Mouse (Mus musculus): ENCODE results near the gene Tmem178b. TPM values are rescaled to one million over a fixed set of nuclear protein-coding genes. Genes with fewer than 3 reads are reported as not detected.

Gene Tmem178b
- total RNA-seq, 2 experiments from 2014 or later, result 10.5 to 26.1 TPM

DNA sequence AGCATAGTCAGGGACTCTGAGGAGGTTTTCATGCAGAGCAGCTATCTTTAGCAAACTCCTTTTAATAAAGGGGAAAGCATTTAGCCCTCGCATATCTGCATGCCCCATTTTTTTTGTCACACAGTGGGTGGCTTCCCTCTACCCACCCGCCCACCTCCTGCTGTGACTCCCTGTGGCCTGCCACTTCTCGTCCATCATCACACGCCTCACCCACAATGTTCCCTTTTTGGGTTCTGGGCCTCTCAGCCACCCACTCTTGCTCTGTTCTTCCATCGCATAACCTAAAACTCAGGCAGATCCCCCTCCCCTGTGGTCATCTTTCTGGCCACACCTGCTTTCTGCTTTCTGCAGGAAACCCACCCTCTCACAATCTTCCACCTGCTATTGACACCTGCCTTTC, 288.3 kb downstream of the Tmem178b start:
- DNase-seq, result no peak

DNA sequence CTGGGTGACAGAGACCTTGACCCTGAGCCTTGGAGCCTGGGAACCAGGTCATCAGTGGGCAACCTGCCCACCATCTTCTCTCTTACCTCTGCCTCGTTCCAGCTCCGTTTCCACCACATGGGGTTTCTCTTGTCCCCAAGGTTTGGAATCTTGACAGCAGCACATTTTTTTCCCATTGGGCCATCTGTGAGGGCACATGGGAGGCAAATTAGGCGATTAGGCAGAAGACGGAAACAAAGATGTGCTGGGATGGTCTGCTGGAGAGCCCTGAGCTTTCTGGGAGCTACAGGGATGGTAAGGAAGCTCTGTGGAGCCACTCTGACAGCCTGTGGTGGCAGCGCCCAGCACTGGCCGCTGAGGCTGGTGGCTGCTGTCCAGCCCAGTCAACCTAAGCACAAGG, 300.5 kb downstream of the Tmem178b start:
- DNase-seq, result no peak

DNA sequence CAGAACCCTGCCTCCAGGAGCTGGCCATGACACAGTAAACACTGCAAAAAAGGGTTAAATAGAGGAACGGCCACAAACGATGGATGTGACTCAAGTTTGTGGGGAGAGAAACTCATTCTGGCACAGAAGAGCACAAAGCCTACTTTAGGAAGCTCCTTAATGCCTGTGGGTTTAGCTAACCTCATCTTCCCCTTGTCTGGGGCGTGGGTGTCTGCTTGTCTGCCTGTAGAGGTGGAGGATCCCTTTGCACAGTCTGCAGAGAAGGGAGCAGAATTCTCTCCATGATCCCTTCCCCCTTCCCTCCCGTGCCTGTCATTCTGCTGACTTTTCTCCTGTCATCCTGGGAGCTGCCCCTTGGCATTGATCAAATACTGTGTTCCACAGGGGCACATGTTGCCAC, 304.8 kb downstream of the Tmem178b start:
- no peak for DNase-seq

DNA sequence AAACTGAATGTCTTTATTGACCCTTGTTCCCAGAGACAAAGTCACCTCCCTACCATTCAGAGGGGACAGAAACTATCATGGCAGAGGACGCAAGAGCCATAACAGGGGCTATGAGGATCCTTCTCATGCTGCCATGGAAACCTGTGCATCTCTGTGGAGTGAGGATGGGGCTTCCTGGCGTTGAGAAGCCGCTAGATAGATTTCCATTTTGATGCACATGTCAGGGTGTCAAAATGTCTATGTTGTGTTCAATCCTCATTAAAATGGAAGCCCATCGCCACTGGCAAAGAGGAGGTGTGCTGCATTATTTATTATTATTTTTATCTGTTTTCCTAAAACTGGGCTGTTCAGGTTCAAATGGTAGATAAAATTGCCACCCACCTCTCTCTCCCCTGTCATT, 307.5 kb downstream of the Tmem178b start:
- no peak for DNase-seq

DNA sequence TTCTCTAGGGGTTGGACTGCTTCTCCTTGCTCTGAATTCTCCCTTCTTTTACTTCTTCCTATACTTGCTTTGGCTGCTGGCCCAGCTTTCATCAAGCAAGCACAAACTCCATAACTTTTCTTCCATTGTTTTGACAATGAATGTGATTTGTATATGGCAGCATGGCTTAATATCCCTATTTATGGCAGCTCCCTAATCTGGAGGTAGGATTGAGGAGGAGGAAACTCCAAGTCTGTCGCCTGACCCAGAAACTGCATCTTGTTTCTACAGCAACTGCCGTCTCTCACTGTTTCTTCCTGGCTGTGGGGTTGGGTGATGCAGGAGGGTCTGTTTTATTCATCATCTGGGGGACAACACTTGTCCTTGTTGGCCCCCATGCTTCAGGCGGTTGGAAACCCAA, 327.6 kb downstream of the Tmem178b start:
- DNase-seq, result no peak

DNA sequence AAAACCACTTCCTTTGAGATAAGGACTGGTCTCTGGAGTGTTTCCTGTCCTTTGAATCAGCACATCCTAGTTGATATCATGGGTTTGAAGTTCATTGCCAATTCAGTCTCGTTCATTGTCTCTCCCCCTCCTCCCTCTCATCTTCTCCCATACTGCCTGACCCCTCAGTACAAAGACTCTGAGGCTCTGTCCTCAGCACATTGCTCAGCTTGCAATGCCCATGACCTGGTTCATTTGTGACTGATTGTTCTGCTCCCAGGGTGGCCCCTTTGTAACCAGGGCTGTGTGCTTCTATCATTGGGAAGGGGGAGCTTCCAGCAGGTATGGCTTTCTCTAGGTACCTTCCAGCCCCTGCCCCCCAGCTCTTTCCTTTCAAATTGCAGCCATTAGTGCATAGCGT, 329.5 kb downstream of the Tmem178b start:
- no peak for DNase-seq

DNA sequence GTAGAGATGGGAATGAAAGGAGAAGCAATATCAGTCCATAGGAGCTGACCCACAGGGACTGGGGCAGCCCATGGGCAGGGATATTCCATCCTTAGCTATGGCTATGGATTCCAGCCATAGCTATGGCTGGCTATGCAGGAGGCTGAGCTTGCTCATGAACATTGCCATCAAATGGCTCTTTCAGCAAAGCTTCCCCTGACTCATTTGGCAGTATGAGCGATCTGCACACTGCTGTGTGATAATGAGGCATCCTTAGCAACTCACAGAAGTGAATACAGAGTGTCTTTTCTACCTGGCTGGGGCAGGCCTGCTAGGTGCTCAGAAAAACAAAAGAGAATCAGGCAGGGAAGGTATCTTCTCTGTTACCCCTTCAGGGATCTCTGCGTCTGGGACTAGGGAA, 332.3 kb downstream of the Tmem178b start:
- no peak for DNase-seq

DNA sequence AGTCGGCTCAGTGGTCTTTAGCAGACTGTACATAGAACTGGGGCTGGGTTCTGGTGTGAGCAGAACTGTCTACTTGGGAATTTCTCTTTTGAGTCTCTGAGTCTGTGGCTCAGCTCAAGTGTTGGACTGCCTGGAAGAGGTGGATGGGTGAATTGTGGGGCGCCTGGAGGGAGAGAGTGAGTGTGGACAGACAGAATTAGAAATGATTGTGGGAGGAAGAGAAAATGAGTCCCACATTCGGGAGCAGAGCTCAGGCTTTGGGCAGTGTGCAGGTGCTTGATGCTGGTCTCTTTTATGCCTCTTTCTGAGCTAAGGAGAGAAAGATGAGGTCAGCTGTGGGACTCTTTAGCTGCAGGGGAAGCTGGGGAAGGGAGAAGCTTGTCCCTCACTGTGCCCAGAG, 334.9 kb downstream of the Tmem178b start:
- no peak for DNase-seq

DNA sequence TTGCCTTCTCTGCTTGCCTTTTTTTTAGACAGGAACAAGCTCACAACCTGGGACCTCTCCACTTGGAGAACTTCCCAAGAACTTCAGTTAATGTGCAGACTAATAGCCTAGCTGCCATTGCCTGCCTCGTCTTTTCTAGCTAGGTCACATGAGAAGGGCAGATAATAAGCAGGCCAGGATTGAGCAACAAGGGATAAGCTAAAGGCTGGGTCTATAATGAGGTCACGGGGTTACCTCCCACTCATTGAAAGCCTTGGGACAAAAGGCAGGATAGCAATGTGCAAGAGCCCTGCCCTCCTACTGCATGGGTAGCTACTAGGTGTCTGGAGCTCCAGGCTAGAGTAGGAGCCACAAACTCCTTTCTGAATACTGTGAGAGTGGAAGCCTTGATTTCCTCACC, 336.1 kb downstream of the Tmem178b start:
- peak in 1 of 2 experiments; percentile 5 for DNase-seq

DNA sequence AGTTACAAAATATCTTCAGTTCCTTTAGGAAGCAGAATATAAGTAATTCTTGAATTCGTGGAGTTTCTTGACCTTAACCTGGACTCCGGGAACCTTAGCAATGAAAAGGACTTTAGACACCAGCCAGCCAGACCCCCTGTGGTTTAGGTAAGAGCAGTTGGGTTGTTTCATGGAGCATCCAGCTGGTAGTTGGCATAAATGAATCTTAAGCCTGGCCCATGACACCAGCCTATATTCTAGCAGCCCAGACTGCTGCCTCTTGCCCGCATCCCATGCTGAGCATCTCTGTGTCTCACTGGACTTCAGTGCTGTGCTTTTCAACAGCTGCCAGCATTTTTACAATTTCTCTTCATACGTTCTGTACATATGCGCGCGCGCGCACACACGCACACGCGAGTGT, 344.1 kb downstream of the Tmem178b start:
- no peak for DNase-seq

DNA sequence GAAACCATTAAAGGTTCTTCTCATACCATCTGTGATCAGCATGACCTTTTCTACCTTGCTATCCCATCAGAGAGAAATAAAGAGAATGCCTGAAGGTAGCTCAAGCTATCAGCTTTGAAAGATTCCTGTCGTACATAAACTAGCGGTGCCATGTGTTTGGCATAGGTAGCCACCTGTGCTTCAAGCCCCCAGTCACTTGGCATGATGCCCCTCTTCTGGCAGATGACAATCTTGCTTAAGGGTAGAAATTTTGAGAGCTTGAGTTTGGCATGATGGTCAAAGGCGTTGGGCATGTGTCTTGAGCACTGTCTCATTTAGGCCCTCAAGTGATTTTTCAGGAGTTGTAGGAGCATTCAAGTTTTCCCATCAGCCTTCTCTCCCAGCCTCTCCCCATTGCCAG, 344.6 kb downstream of the Tmem178b start:
- no peak for DNase-seq

DNA sequence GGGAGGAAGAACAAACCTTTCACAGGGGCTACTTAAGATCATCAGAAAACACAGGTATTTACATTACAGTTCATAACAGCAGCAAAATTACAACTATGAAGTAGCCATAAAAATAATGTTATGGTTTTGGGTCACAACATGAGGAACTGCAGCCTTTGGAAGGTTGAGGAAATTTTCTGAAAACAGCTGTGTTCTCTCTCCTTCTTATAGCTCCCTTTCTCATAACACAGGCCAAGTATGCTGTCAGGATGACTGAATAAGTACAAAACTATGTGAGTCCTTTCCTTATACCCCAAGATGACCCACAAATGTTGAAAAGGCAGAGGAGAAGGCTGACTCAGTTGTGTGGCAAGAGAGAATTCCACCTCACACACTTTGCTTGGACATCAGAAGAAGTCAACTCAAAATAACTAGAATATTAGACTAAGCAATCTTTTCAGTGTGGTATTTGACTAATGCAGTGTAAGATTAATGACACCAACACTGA, 347.6 kb downstream of the Tmem178b start:
- DNase-seq, result no peak

DNA sequence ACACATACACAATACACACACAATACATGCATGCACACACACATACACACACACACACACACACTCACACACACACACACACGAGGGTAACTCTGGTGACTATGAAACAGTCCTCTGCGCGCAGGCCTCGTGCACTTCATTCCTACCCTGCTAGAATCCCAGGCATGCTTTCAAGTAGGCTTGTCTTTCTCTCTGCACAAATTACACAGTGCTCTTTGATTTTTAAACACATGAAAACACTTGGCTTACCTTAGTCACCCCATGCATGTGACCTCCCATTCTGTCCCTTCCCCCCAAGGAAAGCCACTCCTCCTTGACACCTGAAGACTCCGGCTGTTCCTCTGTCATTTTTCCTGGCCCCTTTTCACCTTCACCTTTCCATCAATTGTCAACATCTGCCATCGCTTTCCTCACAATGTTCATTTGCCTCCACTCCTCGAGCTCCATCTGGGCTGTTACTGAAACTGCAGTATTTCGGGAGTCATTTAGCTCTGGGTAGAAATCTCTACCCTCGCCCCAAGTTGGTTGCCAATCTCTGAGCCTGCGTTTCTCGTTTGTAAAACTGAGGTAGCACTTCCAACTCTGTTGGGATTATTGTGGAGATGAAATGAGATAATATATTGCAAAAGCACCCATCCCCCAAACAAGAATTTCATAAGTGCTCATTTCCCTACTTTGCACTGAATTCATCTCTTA, 352.7 kb downstream of the Tmem178b start:
- no peak for DNase-seq

DNA sequence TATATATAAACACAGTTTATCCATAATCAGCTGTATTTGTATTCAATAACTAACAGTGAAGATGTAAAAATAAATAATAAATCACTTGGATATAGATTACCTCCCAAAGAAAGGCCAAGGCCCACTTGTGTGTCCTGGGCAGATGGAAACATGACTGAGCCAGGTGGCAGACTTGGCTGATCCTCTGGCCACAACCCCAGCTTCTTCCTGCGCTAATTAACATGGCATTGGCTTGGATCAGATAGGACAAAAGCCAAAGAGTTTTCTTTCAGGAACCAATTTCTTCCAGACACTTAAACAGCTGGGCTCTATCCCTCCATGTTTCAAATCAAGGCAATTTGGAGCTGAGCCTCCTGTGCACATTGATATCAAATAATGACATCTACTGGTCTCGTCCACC, 355.9 kb downstream of the Tmem178b start:
- no peak for DNase-seq

DNA sequence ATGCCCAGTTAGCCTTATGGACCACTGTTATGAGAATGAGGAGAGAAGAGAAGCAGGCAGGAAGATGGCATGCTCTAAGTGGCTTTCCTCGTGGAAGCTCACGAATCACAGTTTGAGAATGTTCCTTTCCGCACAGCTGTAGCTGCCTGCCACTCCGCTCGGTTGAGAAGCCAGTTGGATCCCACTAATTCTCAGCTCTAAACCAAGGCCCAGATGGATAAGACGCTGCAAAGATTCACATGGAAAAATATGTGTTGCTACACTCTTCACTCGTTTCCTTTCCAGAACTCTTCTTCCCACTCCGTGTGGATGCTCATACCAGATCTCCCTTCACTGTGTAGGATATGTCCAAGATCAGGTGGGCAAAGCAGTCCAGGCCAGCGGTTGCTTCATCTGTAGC, 356.9 kb downstream of the Tmem178b start:
- no peak for DNase-seq

DNA sequence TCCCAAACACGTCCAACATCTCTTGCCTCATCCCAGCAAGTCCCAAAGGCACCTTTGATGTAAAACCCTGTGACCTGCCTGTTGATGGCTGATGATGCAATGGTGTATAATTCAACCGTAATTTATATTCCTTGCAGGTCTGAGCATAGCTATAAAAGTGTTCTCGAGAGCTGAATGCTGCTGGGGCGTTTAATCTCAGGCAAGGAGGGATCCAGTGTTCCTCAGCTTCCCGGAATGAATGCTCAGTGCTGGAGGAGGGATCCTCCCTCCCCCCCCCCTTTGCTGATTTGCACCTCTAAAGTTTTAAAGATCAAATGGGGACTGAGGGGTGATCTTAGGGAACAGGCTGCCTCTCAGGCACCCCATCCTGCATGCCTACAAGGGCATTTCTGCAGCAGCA, 361.0 kb downstream of the Tmem178b start:
- no peak for DNase-seq

DNA sequence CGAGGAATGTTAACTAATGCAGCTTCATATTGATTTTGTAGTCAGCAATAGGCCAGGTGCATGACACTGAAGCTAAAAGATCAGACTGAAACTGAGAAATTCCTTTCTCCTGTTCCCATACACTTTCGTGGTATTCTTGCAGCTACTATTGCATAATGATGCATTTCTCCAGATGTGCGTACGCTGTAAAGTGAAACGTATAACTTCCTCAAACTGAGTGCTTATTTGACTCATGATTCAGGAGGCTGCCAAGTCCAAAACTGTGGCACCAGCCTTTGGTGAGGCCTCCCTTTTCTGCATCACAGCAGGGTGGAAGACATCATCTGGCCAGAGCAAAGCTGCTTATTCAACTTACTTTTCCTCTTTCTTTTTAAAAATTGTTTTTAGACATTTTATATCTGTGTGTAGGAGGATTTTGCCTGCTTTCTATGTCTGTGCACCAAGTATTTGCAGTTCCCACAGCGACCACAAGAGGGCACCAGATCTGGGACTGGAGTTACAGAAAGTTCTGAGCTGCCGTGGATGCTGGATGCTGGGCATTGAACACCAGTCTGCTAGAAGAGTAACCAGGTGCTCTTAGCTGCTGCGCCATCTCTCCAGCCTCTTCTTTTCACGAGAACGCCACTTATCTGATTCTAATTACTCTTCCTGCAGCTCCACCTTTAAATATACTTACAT, 362.9 kb downstream of the Tmem178b start:
- DNase-seq, result peak; percentile 81 to 82

DNA sequence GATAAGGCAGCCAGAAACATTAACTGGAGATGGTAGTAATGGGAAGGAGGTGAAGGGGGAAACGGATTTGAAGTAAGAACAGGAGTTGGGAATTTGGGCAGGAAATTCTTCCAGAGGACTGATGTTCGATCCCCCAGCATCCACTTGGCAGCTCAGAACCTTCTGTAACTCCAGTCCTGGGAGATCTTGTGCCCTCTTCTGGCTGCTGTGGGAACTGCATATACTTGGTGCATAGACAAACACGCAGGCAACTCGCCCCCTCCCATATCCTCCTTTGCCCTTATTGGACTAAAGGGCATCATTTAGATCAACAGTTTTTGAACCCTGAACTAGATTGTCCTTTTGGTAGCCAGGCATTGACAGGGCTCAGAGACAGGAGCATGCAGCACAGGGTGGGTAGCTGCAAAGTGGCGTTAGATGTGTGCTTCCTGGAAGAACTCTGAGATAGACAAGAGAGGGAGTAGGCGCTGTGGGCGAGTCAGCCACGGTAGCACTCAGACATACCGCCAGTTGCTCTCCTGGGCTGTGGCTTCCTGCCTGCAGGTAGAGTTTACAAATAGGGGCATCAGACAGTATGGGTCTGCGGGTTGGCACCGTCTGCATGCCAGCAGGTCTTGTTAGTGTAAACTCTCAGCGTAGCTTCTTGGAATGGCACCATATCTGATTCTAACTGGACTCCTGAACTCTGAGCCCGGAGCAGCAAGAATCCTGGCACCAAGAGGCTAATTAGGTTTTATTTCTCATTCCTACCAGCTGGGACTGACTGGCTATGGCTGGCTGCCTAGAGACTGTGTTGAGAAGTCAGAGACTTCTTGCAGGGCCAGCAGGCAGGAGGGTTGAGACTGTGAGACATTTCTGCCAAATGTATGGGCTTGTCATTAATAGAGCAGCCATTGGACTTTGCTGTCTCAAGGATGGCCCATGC, 364.0 kb downstream of the Tmem178b start:
- peak; percentile 47 to 53 for DNase-seq

DNA sequence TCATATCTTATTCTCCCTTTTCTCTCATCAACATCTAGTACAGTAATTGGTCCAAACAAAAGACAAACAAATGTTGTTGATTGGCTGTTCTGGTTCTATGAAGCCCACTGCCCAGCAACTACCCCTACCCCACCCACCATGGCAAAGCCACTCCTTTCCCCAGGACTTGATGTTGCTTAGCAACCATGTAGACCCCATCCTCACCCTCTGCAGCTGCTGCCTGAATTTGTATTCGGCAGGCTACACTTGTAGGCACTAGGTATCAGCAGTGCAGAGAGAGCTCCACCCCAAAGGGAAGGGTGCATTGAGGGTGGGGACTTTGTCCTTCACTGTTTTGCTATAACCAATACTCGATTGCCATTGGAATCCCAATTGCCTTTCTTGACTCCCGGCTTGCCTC, 365.8 kb downstream of the Tmem178b start:
- no peak for DNase-seq

DNA sequence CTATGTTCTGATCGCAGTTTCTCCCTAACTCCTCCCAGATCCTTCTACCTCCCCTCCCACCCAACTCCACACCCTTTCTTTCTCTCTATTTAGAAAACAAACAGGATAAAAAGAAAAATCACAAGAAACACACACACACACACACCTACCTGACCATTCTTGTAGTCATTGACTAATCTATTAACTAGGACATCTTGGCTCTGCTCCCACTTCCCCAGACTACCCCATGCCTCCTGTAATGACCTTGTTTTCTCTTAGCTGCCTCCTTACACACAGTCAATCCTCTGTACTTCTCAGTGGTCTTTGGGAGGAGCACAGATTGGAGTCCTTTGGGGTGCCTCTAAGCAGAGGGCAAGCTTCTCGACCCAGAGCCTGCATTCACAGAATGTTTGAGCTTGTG, 367.6 kb downstream of the Tmem178b start:
- no peak for DNase-seq

DNA sequence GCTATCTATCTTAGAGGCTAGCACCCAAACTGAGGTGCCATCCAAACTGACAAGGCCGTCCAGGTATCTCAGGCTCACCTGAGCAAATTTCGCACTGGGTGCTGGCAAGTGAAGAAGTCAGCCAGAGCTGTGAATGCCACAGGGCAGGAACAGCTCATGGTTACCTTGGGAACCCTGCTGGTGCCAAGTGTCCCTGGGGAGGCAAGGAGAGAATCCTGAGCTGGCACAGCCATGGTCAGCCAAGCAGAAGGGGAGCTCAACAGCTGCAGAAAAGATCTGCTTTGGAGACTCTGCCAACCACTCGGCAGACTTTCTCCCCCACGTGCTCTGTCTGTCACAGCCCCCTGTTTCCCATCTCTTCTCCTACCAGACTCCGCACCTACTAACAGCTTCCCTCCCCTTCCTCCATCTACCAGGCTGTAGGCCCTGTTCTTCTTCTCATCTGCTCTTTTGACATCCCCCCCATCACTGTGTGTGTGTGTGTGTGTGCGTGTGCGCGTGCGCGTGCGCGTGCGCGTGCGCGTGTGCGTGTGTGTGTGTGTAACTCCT, 374.4 kb downstream of the Tmem178b start:
- peak; percentile 12 to 58 for DNase-seq

DNA sequence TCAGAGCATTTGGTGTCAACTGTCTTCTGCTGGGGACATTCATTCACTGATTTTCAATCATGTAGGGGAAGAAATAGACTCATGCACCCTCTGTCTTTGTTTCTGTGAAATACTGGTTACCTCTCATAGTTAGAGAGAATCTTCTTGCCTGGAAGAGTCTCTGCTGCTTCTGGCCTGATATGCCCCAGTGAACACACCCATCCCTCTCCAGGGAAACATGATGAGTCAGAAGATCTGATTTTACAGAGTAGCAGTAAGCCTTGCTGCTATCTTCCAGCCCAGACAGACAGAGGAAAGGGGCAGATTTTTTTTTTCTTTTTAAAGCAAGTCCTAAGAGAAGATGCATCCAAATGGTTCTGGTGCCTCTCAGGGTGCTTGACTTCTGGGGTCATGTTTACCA, 376.9 kb downstream of the Tmem178b start:
- no peak for DNase-seq

DNA sequence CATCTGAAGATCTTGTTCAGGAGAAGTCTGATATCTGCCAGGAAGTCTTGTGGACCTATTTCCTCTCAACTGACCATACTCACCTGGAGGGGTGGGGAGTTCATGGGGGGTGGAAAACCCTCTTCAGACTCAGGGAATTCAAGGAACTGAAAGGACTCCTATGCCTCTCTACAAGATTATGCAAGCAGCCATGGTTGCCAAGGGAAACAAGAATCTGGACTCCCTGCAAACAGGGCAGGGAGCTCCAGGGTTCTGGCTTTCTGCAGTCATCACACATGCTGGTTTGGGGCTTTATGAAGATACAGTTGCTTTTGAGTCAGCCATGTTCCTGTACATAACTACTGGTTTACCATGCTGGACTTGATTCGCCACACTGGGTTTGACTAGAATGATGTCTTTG, 390.6 kb downstream of the Tmem178b start:
- no peak for DNase-seq
